Mouse (Mus musculus) thymus, postnatal 4 days (tissue): ENCODE measurements around the gene Asprv1.

Experiments used
- DNase-seq: peaks from one replicate; pipeline ENCODE4 v3.0.0; 2021

Asprv1 gene

DNA sequence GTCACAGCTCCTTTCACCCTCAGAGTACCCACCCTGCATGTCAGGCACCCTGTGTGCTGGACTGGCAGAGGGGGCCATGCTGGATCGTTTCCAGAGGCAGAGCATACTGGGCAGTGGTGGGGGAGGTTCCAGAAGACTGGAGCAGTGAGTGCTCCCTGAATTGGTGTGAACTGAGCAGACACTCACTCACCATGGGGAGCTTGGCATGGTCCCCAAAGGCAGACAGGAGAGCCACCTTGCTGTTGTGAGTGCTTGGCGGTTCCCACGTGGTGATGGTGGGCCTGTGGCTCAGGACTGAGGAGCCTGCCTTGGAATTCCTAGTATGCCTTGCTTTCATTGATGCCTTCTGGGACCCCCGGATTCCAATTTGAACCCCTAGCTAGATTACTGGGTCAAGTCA, 4.8 kb upstream of the Asprv1 start:
- DNase-seq: no peak

DNA sequence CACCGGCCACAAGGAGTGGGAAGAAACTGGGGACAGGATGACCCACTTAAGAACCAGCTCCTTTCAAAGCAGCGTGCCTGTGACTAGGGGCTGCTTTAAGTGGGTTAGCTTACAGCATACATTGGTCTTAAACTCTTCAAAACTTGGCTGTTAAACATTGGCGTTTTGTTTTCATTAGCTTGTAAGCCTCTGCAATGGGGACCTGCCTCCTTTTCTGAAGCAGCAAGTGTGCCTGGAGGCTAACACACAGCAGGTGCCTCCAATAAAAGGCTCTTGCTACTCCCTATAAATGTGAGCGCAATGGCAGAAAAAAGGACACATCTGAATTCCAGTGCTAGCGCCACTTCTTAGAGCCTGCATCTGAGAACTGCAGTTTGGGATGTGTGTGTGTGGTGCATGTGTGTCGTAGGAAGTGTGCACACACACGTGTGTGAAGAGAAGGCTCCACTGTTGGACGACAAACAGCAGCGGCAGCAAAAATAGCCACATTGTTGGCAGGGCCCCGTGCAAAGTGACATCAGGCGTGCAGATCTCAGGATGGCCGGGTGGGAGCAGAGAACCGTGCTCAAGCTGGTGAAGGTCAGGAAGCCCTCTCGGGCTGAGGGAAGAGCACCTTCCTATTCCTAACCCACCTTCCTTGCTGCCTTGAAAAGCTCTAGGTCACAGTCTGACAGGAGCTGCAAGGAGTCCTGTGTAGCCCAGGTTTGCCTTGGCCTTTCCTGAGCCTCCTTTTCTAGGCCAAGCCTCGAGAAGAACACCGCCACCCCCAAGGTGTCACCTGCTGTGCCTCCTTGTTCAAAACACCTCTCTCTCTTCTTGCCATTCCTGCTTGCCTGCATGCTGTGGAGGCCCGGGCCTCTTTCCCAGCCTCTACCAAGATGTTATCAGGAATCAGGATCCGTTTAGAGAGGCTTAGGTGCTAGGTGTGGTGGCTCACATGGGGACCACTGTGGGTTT, 3.6 kb upstream of the Asprv1 start:
- DNase-seq: no peak

GRCm38 (mm10) chr6:86630141-86630540, 2.2 kb downstream of the Asprv1 start:
- no peak for DNase-seq

DNA sequence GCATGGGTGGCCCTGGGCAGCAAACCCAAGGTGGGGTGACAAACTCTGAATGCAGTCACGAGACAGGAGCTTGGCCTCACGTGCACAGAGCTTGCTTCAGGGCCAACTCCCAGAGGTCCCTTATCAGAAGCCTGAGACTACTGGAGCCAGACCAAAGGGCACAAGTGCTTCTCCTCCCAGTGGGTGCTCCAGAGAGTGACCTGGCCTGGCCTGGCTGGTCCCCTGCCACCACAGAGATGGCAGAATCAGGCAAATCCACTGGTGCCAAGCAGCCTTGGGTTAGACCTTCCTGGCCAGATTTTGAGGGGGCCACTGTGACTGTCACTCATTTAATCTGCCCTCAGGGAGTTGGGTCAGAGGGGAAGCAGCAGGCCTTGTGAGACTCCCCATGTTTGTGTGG, 8.5 kb downstream of the Asprv1 start:
- no peak for DNase-seq

- DNase-seq: no peak
These were observed 9.3 kb downstream of the Asprv1 start for GRCm38 (mm10) chr6:86637171-86637835.

DNA sequence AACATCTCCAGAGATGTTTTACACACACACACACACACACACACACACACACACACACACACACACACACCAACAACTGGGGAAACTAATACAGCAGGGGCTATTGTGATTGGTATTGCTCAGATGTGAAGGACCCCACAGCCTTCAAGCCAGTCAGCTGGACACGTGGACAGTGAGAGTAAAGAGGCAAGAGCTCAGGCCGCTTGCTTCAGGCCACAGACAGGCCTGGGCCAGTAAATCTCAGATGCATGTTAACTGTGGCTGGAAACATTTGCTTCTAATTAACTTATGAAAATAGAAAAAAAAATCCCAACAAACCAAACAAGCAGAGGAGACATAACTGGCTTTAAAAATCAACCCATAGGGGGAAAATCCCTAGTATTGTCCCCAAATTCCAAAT, 9.9 kb downstream of the Asprv1 start:
- DNase-seq: no peak

DNA sequence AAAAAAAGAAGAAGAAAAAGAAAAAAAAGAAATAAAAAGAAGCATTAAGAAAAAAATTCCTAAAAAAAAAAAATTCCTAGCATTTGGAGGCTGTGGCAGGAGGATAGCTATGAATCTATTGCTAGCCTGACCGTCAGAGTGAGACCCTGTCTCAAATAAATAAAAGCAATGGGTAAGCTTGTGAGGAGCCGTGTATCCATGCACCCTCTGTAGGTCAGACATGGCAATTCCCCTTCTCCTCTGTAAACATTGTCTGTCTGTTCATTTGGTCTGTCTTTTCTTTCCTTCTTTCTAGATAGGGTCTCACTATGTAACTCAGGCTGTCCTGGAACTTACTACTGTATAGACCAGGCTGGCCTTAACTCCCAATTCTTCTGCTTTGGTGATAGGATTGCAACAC, 10.5 kb downstream of the Asprv1 start:
- DNase-seq: no peak

DNA sequence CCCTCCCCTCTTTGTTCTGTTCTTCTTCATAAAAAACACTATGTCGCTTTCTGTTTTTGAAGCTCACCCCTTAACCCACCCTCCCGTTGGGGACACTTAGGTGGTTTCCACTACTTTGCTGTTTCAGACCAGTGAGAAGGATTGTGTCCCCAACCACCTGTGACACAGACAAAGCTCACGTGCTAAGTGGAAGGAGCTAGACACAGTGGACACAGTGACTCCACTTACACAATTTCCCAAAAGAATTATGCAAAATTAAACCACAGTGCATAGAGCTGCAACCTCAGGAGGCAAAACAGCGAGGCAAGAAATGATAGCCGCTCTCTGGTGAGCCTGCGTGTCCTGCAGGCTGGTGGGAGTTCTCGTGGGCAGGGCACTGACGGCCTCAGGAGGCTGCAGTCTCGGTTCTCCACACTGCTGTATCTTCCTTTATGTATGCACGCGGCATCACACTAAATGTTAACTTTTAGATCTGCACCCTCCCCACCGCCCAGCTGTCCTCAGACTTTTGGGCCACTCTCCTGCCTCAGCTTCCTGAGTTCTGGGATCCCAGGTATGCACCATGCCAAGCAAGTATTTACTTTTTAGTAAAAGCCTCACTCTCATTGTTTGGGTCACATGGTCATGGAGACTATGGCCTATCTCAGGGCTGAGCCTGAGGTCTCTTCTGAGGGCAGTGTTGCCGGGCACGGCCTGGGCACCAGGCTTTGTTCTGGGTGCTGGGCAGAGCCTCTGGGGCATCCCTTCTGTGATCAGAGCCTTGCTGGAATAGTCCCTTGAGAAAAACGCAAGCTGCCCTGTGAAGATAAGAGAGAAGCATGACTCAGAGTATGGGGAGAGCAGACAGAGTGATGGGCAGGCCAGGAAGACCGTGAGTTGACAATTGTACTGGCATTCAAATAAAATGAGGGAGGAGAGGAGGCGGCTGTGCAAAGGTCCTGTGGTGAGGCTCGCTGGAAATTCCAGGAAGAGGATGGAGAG, 11.5 kb downstream of the Asprv1 start:
- DNase-seq: no peak

DNA sequence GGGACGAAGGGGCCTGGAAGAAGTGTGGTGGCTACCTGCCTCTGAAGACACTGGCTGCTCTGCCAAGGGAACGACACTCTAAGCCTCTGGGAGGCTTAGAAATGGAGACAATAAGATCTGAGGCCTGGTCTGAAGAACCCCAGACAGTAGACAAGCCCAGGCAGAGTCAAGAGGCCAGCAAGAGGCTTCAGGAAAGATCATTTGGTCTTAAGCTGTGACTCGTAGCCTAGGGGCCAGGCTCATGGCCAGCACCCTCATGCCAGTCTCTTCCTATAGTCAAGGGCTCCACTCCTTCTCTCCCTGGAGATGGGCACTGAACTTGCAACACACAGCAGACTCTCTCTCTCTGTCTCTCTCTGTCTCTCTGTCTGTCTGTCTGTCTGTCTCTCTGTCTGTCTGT, 12.2 kb downstream of the Asprv1 start:
- DNase-seq: no peak

GRCm38 (mm10) chr6:86640776-86641175, 12.8 kb downstream of the Asprv1 start:
- DNase-seq: no peak

GRCm38 (mm10) chr6:86641716-86642115, 13.8 kb downstream of the Asprv1 start:
- no peak for DNase-seq

DNA sequence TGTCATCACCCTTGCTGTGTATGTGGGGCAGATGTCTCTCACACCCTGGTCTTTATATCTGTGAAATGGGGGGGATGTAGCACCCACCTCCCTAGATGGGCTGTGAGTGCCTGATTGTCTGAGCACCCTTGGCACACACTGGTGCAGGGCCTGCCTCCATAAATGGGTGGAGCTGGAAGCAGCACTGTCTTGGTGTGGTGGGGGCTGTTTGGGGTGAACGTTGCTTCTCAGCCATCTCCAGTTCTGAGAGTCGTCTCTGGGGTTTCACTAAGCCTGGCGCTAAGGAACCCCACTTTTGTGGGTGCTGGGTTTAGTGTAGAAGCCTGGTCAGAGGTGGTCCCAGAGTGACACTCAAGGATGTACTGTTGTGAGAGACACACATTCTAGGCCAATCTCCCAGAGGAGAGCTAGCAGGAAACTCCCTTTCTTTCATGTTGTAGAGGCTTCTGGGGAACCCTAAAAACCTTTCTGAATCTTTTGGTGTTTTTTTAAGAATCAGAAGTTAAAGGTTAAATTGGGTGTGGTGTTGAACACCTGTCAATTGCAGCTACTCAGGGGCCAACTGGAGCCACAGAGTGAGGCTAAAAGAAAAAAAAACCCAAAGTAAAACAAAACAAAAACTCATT, 16.9 kb downstream of the Asprv1 start:
- peak; percentile 37 for DNase-seq

DNA sequence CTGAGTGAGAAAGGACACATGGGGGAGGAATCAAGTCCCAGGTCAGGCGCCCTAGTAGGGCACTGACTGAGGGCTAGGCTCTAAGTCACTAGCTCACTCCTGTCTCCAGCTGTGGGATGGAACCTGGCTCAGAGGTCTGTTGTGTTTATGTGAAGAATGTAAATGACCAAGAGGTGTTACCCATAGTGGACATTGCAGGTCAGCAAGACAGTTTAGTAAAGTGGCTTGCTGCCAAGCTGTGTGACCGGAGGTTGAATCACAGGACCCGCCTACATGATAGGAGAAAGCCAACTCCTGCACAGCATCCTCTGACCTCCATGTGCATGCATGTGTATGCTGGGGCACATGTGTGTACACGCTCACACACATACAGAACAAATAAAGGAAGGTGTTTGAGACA, 17.6 kb downstream of the Asprv1 start:
- no peak for DNase-seq

DNA sequence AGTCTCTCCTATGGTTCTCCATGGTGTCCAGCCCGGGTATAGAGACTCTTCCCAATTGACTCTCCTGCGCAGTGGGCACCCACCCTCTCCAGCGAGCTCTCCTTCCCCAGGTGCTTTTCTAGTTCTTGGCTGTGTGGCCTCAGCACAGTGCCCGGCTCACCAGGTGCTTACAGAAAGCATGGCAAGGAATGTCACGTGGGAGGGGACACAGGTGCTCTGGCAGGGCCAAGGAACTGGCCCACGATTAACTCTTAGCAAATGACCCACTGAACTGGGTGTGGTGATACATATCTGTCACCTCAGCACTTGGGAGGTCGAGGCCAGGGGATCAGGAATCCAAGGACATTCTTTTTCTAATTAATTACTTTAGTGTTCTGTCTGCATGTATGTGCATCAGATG, 18.2 kb downstream of the Asprv1 start:
- DNase-seq: no peak

- DNase-seq: no peak
These were observed 25.1 kb downstream of the Asprv1 start for GRCm38 (mm10) chr6:86653026-86653425.

DNA sequence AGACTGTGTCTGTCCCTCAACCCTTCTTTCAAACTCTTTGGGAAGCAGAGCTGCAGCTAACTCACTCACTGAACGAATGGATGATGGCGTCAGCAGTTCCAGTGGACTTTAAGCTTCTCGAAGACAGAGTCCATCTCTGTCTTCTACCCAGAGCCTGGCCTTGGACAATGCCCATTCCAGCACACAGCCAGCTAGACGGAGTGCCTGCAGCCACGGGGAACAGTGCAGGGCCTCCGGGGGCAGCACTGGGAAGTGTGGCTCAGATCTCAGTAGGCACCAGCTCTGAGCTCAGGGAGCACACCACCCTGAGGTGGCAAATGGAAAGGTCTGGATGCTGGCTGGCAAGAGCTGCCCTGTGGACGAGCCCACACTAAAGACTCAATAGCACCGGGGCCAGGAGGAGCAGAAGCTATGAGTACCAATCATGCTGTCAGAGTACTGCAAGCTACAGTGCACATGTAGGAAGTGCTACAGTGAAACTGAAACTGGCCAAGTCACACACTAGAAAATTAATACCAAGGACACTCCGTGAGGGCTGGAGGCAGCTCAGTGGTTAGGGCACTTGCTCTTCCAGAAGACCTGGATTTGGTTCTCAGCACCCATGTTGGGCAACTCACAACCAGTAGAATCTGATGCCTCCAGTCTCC, 26.4 kb downstream of the Asprv1 start:
- DNase-seq: no peak

DNA sequence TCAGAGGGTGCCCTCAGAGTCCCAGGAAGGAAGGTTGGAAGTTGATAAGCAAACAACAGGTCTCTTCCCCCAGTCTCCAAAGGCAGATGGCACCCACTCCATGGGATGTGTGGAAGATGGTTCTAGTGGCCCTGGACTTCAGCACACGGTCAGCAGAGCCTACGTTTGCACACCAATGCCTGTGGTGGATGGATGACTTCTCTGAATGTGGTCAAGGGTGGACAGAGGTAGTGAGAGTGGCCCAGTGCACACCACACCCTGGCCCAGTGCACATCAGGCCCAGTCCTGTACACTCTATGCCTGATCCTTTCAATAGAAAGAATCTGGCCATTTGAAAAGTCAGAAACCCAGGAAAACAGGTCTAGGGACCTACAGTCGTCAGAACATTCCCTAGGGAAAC, 30.5 kb downstream of the Asprv1 start:
- no peak for DNase-seq

- no peak for DNase-seq
These were observed 32.4 kb downstream of the Asprv1 start for GRCm38 (mm10) chr6:86660161-86660877.

DNA sequence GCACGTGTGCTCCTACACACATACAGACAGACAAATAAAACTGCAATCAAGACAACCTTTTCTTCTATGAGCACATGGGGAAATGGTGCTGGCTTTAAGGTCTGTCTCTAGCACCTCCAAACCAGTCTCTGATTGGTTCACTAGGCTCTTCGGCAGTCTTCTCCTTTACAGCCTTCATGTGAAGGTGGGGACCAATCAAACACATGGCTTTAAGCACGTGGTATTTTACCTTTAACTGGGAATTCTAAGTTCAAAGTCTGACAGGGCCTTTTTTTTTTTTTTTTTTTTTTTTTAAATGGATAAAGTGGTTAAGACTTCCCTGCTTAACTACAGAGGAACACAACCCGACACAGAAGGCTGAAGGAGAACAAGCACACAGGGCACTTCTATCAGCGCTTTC, 37.1 kb downstream of the Asprv1 start:
- DNase-seq: no peak

- no peak for DNase-seq
These were observed 37.8 kb downstream of the Asprv1 start for GRCm38 (mm10) chr6:86665560-86666307.

GRCm38 (mm10) chr6:86667061-86667460, 39.1 kb downstream of the Asprv1 start:
- DNase-seq: no peak
